Mouse (Mus musculus): ENCODE data around the gene Kazald1.

DNA sequence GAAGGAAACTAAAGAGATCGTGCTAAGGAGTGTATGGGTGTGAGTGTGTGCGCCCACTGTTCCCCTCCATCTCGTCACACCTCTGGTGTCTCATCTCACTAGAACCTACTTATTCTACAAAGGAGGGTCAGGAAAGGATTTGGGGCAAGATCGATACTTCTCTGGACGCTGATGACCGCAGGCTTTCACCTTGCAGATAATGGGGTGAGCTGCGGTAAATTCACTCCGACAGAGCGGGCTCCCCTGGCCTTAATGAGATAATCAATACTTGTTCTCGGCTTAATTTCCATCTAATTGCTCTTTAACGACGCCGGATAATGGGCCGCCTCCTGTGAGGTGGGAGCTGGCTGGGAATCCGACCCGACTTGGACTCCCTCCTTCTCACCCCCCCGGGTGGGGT is 7.9 kb upstream of the Kazald1 start:
- TF ChIP-seq GATA1 (IDR thresholded peaks at IDR 0.05; ENCODE audit: borderline replicate concordance, low read length) (no peak), FLI1 (IDR thresholded peaks at IDR 0.05; ENCODE audit: low read length) (no peak)

Measured in megakaryocyte, embryonic 14.5 days (primary cell).